Comparison of ENCODE assay signal across 19 mouse cellular contexts in genomic region chr6:146944009-146944408, GRCm38 (mm10). TPM values are rescaled to one million over a fixed set of nuclear protein-coding genes. Genes with fewer than 3 reads are reported as not detected.
"Had no signal": no experiment of that assay in that cellular context is flagged by ENCODE, and none has a peak within 500 bp of the region (broad histone marks: within the 10 kb centered on the region; RNA-seq: fewer than 3 reads in every experiment).

No protein-coding gene starts in this region.

- H3K27me3 ChIP-seq: kidney, embryonic 15.5 days; liver, embryonic 15.5 days; megakaryocyte, embryonic 14.5 days; neural tube, embryonic 15.5 days had no signal

- H3K9ac ChIP-seq: kidney, embryonic 15.5 days; liver, embryonic 15.5 days; midbrain, embryonic 12.5 days; neural tube, embryonic 15.5 days had no signal

- H3K4me1 ChIP-seq: midbrain, embryonic 12.5 days; neural tube, embryonic 15.5 days had no signal

- H3K4me3 ChIP-seq: kidney, embryonic 15.5 days; limb, embryonic 10.5 days; liver, embryonic 15.5 days; megakaryocyte, embryonic 14.5 days; midbrain, embryonic 12.5 days; neural tube, embryonic 15.5 days had no signal

- ATAC-seq: midbrain, embryonic 16.5 days had no signal

- H3K36me3 ChIP-seq: liver, embryonic 15.5 days; midbrain, embryonic 12.5 days; neural tube, embryonic 15.5 days had no signal

- DNase-seq: kidney, adult 2 months; kidney, postnatal 25 days; lung, adult 2 months; lung, postnatal 14 days; right cerebral cortex, adult 18-20 months; right cerebral cortex, postnatal 25 days; thymus, postnatal 14 days had no signal

- H3K4me2 ChIP-seq: kidney, embryonic 15.5 days; liver, embryonic 11.5 days; liver, embryonic 15.5 days; midbrain, embryonic 12.5 days; neural tube, embryonic 15.5 days had no signal

- H3K9me3 ChIP-seq: kidney, embryonic 15.5 days; limb, embryonic 10.5 days; liver, embryonic 15.5 days; megakaryocyte, embryonic 14.5 days; midbrain, embryonic 12.5 days; neural tube, embryonic 15.5 days had no signal

- H3K27ac ChIP-seq: limb, embryonic 10.5 days; liver, embryonic 15.5 days; macrophage; midbrain, embryonic 12.5 days; neural tube, embryonic 15.5 days had no signal

RNA-seq across cellular contexts. Expression of gene 1700034J05Rik, which starts 10.2 kb away (rescaled TPM):
- total RNA-seq: layer of hippocampus, postnatal 10 days; left cerebral cortex, postnatal 14 days had no signal
- polyA plus RNA-seq: kidney, adult 2 months; lung, adult 2 months; macrophage; neural tube, embryonic 15.5 days; small intestine, adult 2 months had no signal
